Mouse (Mus musculus): ENCODE measurements around the gene Bmpr1a. TPM values are rescaled to one million over a fixed set of nuclear protein-coding genes. Genes with fewer than 3 reads are reported as not detected.

Gene Bmpr1a
- 10 to 100 TPM; 36.5 to 42.2 TPM for total RNA-seq (2021)
- long read RNA-seq, experiment 1, full-length matches to known transcripts = 6 of 20 reads
- long read RNA-seq, experiment 1, partial matches to known transcripts = 0 of 20 reads
- long read RNA-seq, experiment 1, other reads (novel, unspliced or antisense) = 14 of 20 reads
- long read RNA-seq, experiment 2, full-length matches to known transcripts = 12 of 32 reads
- long read RNA-seq, experiment 2, partial matches to known transcripts = 0 of 32 reads
- long read RNA-seq, experiment 2, other reads (novel, unspliced or antisense) = 20 of 32 reads

DNA sequence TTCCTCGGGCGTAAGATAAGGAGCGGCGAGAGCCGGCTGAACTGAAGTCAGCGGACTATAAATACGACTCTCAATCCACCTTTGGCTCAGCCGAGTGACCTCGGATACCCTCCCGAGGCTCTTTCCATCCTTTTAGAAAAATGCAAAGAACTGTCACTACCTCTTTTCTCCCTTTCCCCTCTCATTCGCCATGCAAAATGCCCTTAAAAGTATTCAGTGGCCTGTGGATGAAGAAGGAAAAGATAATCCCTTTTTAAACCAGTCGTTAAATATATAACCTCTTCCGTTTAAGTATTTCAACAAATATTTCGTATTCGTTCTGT is at the start of gene Bmpr1a:
TSS of gene Bmpr1a (minus strand) at position 17 of the 323 bp plus-strand sequence.
- no peak for DNase-seq (ENCODE audit: low spot score in 2 of 2)
- TF ChIP-seq CTCF (conservative IDR thresholded peaks at IDR 0.05) = no peak
- peak within 1 kb of the TSS; percentile 69 for H3K4me3 ChIP-seq
- H3K27ac ChIP-seq = peak within 1 kb of the TSS; percentile 98

DNA sequence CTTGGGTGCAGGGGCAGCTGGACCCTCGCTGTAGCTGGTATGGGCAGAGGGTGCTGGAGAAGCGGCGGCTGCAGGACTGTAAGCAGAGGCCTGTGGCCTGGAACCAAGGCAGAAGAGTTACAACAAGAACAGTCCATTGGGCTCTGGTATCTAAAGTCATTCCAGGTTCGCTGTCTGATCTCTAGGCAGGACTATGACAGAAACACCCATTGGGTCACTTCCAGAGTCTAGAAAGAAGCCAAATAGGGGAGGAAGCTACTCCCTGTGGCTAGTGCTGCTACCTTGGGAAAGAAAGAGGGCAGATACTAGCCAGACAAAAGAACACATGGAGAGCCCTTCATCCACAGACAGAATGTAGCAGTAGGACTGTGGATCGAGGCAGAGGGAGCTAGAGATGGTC is 49.1 kb upstream of the Bmpr1a start:
- no peak for DNase-seq (ENCODE audit: low spot score in 2 of 2)
- H3K4me3 ChIP-seq = no peak overlapping the region
- no peak overlapping the region for H3K27ac ChIP-seq
- no peak for TF ChIP-seq CTCF (conservative IDR thresholded peaks at IDR 0.05)

DNA sequence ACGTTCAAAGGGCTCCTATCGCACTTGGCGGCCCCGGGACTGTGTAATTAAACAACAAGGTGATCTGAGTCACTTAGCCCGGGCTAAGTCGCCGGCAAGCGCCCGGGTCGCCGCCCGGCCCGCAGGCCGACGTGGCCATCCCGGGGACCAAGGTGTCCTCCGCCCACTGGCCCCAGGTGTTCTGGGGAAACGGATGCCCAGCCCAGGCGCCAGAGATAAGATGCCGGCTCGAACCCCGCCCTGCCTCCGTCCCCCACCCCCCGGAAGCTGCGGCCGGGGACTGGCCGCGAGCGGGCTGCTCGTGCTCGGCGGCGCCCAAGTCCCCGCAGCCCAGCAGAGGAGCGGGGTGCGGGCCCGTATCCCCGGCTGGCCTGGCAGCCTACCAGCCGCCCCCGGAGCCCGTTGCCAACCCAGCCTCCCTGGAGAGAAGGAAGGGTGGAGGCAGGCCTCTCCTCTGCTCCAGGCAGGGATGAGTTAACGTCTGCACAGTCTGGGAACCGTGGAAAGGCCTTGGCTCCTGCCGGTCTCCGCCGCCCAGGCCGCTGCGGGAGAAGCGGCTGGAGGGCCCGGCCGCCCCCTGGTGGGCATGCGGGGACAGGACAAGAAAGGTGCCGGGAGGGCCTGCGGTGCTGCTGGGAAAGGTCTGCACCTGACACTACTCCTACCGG is 46.0 kb upstream of the Bmpr1a start:
- TF ChIP-seq CTCF (conservative IDR thresholded peaks at IDR 0.05) = peak; percentile 97
- peak overlapping the region; percentile 73 for H3K4me3 ChIP-seq
- DNase-seq (ENCODE audit: low spot score in 2 of 2) = peak; percentile 82 to 86
- peak overlapping the region; percentile 93 for H3K27ac ChIP-seq

DNA sequence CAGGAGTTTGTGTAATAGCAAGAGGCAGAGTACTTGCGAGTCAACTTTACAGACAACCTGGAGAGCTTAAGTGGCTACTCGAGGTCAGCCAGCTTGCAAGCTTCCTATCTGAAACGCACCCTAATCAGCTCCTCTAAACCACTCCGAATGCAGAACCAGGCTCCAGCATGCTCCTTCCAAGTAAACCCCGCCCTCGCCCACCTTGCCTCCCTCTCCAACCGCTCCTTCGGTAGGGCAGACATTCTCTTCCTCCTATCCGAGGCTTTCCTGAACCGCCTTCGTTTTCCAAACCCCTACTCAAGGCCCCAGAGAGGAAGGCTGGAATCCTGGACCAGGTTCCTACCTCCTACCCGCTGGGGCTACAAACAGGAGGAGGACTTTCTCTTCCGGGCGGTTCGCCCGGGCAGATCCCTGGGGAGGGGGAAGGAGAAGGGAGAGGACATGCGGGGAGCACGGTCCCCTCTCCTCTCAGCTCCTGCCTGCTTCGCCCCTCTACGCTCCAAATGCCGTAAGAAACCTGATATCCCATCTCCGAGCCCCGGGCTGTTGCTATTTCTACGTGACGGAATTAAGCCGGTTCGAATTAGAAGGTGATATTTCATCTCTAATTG is 45.4 kb upstream of the Bmpr1a start:
- H3K4me3 ChIP-seq = peak overlapping the region; percentile 73
- TF ChIP-seq CTCF (conservative IDR thresholded peaks at IDR 0.05) = no peak
- H3K27ac ChIP-seq = peak overlapping the region; percentile 93
- peak; percentile 30 to 40 for DNase-seq (ENCODE audit: low spot score in 2 of 2)

DNA sequence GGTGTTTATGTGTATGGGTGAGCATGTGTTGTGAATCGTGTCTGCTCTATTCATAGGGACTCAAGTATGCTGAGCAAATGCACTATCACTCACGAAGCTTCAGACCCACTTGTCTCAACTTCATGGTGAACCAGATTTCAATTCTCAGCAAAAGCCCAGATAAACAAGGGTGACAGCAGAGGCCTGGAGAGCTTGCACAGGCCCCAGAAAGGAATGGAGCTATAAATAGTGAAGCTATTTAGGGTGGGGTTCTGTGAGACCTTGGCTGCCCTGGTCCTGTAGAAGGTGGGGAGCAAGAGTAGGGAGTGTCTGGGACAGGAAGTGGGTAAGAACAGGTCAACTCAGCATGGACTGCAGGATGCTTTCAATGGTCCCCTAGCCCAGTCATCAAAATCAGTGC is 41.4 kb upstream of the Bmpr1a start:
- TF ChIP-seq CTCF (conservative IDR thresholded peaks at IDR 0.05) = no peak
- DNase-seq (ENCODE audit: low spot score in 2 of 2) = no peak

DNA sequence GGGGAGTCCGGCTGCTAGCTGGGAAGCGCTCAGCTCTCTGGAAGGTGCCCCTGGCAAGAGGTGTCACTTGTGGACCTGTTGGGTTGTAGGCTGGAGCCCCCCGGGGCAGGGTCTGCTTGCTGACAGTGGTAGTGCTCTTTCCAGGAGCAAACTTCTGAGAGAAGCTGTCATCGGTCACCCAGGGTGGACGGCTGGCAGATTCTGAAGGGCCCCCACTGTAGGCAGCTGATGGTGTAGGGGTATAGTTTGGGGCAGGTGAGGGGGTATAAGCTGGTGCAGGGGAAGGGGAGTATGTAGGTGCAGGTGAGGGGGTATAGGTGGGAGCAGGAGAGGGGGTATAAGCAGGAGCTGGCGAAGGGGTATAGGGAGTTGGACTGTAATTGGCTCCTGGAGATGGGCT is 40.9 kb upstream of the Bmpr1a start:
- DNase-seq (ENCODE audit: low spot score in 2 of 2) = no peak
- TF ChIP-seq CTCF (conservative IDR thresholded peaks at IDR 0.05) = no peak
- Histone ChIP-seq H3K4me3 (no peak overlapping the region), H3K27ac (no peak overlapping the region)

More for the DNA sequence above, 41.4 kb upstream of the Bmpr1a start:
- Histone ChIP-seq H3K27ac (no peak overlapping the region), H3K4me3 (no peak overlapping the region)

DNA sequence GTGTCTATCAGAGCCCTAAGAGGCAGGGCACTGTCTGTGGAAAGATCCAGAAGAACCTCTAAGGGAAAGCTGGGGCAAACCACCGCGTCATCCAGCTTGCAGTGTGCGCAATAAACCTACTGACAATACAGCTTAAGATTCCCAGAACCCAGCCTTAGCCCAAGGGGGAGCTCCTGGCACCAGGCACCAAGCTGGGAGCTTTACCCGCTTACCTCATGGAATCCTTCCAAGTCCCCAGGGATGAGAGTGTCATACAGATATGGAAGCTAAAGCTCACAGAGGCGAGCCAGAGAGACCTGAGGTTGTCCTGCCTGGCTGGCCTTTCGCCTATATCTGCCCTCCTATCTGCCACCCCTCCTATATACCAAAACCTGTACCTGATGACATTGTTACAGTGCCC is 40.5 kb upstream of the Bmpr1a start:
- no peak overlapping the region for H3K4me3 ChIP-seq
- no peak overlapping the region for H3K27ac ChIP-seq
- TF ChIP-seq CTCF (conservative IDR thresholded peaks at IDR 0.05) = no peak
- no peak for DNase-seq (ENCODE audit: low spot score in 2 of 2)

DNA sequence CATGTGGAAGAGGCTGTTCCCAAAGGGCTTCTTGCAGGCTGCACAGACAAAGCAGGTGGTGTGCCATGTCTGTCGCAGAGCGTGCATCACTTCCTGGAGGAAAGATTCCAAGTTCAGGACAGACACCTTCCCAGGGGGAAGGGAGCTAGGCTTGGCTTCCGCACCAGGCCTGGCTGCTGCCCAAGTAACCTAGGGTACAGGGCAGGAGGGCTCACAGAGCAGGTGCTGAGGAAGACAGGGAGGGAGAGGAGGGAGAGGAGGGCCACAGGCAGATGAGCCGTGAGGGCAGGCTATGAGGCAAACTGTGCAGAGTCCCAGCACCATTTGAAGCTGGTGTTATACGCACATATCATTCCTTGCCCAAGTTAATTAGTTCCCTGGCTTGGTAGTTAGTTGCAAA is 38.8 kb upstream of the Bmpr1a start:
- no peak for TF ChIP-seq CTCF (conservative IDR thresholded peaks at IDR 0.05)
- DNase-seq (ENCODE audit: low spot score in 2 of 2) = no peak
- Histone ChIP-seq H3K4me3 (no peak overlapping the region), H3K27ac (no peak overlapping the region)

DNA sequence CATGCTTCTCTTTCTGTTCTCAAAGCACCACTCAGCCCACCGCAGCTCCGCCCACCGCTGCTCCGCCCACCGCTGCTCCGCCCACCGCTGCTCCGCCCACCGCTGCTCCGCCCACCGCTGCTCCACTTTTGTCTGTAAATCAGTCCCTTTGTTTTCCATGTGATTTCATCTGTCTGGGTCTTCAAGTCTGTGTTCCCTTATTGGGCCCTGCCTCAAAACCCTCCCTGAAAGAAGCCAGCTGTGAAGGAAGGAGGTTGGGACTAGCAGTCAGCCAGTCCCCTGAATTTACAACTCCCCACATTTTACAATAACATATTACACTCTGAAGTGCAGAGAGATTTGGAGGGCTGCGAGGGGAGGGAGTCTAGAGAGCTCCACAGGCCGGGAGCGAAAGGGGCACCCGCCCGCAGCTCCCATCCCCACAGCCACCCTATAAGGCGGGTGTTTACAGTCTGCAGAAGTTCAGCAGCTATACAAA is 37.6 kb upstream of the Bmpr1a start:
- no peak for TF ChIP-seq CTCF (conservative IDR thresholded peaks at IDR 0.05)
- DNase-seq (ENCODE audit: low spot score in 2 of 2) = no peak
- no peak overlapping the region for H3K4me3 ChIP-seq

DNA sequence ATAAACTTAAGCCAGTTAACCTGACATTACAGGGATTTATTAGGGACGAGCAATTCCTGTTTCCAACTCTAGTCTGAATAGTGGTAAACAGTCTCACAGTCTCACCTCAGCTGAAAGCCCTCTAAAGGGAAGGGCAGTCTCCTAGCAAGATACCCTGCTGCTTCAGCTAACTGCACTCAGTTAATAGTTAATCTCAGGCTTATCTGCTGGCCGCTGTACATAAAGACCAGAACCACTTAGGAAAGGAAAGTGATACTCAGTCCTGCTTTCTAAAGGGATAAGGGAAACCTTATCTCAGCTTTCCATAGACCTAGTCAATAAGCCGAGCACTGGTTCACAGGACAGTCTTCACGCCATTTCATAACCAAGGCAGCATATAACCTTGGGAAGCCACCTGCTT is 32.7 kb upstream of the Bmpr1a start:
- no peak overlapping the region for H3K27ac ChIP-seq
- no peak for TF ChIP-seq CTCF (conservative IDR thresholded peaks at IDR 0.05)
- H3K4me3 ChIP-seq = no peak overlapping the region
- no peak for DNase-seq (ENCODE audit: low spot score in 2 of 2)

More for the DNA sequence above, 37.6 kb upstream of the Bmpr1a start:
- H3K27ac ChIP-seq = no peak overlapping the region

DNA sequence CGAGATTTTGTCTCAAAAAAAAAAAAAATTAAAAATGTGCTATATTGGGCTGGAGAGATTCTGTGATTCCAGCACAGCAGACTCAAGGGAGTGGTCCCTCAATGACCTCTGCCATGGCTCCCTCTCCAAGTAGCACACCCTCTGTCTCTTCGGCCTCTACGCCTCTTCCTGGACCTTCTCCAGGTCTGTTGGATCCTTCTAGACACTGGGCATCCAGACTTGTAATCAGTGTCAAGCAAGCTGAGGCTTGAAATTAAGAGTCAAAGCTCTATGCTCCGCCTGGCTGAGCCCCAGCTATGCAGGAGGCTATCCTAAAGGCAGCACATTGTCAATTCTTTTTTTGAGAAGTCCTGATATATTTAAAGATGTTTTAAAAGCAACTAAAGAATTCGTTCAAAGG is 30.4 kb upstream of the Bmpr1a start:
- Histone ChIP-seq H3K27ac (no peak overlapping the region), H3K4me3 (no peak overlapping the region)
- no peak for DNase-seq (ENCODE audit: low spot score in 2 of 2)
- TF ChIP-seq CTCF (conservative IDR thresholded peaks at IDR 0.05) = no peak

DNA sequence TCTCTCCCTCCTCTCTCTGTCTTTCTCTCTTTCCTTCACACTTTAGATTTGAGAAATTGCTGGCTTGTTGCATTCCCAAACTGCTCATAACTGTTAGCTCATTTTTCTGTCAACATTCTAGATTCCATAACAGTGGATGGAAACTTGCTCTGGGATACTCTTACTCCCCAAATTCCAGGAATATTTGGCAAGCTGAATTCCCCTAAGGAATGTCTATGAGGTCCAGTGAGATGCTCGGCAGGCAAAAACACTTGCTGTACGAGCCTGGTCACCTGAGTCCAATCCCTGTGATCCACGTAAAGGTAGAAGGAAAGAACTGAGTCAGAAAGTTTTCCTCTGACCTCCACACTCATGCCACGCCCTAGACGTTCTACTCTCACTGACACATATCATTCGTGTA is 29.4 kb upstream of the Bmpr1a start:
- no peak for TF ChIP-seq CTCF (conservative IDR thresholded peaks at IDR 0.05)
- no peak for DNase-seq (ENCODE audit: low spot score in 2 of 2)
- Histone ChIP-seq H3K4me3 (no peak overlapping the region), H3K27ac (no peak overlapping the region)

DNA sequence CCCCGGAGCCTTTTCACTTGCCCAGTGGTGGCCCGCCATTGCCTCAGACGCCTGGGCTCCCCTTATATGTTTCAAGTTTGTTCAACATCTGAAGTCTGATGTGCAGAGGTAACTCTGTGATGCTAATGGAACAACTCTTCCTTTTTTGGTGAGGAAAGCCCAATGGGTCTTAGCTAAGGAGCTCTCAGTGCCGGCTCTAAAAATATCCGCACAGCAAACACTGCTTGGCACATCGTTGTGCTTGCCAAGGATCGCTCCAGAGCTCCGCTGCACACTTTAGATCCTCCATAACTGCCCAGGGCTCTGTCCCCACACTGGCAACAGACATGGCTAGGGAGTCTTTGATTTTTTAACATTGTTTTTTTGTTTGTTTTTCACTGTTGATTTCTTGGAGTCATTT is 25.7 kb upstream of the Bmpr1a start:
- TF ChIP-seq CTCF (conservative IDR thresholded peaks at IDR 0.05) = no peak
- Histone ChIP-seq H3K27ac (no peak overlapping the region), H3K4me3 (no peak overlapping the region)
- DNase-seq (ENCODE audit: low spot score in 2 of 2) = no peak

DNA sequence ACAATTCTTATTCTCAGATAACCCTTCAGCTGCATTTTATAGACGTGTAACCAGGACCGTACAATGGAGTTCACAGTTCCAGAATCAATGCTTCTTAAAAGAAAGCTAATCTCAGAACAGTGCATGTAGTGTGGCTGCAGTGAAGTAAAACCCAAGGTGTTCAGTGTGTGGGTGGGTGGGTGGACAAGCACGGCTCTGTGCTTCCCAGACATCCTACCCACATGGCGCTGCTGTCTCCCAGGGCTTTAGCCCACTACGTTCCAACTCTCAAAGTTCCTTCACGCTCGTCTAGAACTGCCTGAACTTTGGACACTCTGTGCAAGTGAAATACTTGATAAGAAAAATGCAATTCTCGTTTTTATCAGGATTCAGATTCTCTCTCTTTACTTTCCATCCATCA is 19.6 kb upstream of the Bmpr1a start, which contains the start of gene 9230112D13Rik:
TSS of gene 9230112D13Rik (minus strand) at position 101 of the 400 bp plus-strand sequence.
- TF ChIP-seq CTCF (conservative IDR thresholded peaks at IDR 0.05) = no peak
- Histone ChIP-seq H3K4me3 (no peak within 1 kb of the TSS), H3K27ac (no peak within 1 kb of the TSS)
- DNase-seq (ENCODE audit: low spot score in 2 of 2) = no peak

Data from layer of hippocampus, adult 2 months (tissue).